ENCODE assay signal across 9 mouse cellular contexts in the genomic region with DNA sequence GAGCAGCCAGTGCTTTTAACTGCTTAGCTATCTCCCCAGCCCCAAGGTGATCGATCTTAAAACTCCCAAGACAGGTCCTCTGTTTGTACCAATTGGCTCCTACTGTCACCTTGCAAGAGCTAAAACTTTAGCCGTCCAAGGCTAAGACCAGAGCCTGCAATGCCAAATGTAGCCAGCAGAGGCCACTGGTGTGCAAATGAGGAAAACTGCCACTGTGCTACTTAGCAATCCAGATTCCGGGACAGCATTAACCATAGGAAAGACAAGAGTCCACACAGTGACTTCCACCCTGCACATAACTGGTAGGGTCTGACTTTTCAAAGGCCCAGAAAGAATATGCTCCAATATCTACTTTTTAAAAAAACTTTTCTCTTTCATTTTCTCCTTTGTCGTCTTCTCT. TPM values are rescaled to one million over a fixed set of nuclear protein-coding genes. Genes with fewer than 3 reads are reported as not detected.
DNase-seq lines count a peak whose midpoint lies in the region; ATAC-seq lines count a peak whose summit lies in the region.
"Had no signal": no experiment of that assay in that cellular context is flagged by ENCODE, and none has a peak within 500 bp of the region (broad histone marks: within the 10 kb centered on the region; RNA-seq: fewer than 3 reads in every experiment).

No protein-coding gene starts in this region.

- no peak overlapping the region for H3K9ac ChIP-seq in forebrain, embryonic 11.5 days (ENCODE audit: low read length)
- H3K9ac ChIP-seq in forebrain, embryonic 12.5 days: no peak overlapping the region
- H3K9ac ChIP-seq: limb, embryonic 13.5 days had no signal

- H3K4me3 ChIP-seq in forebrain, embryonic 11.5 days (ENCODE audit: low read depth, low read length): no peak overlapping the region
- H3K4me3 ChIP-seq in forebrain, embryonic 12.5 days (replicated peaks): no peak overlapping the region
- H3K4me3 ChIP-seq: limb, embryonic 13.5 days had no signal

- H3K9me3 ChIP-seq in forebrain, embryonic 11.5 days (ENCODE audit: control insufficient read depth, low read length): no peaks in the 10 kb centered on the region
- no peaks in the 10 kb centered on the region for H3K9me3 ChIP-seq in forebrain, embryonic 12.5 days
- H3K9me3 ChIP-seq: limb, embryonic 13.5 days had no signal

- ATAC-seq in forebrain, embryonic 11.5 days (replicated peaks; ENCODE audit: low FRiP score): 0 out of 2 replicates have a peak, but pooled peaks have one; percentile 24
- ATAC-seq in forebrain, embryonic 12.5 days (ENCODE audit: low FRiP score): no peak
- peak; percentile 99 for ATAC-seq in common myeloid progenitor, adult 5-6 weeks (replicated peaks; ENCODE audit: low read depth, poor library complexity, severe bottlenecking)
- ATAC-seq in megakaryocyte-erythroid progenitor cell, adult 5-6 weeks (replicated peaks; ENCODE audit: low FRiP score, low TSS enrichment, poor library complexity, severe bottlenecking): peak; percentile 91

- no peak overlapping the region for H3K4me2 ChIP-seq in forebrain, embryonic 11.5 days (ENCODE audit: low read depth, low read length, severe bottlenecking)
- H3K4me2 ChIP-seq in forebrain, embryonic 12.5 days: no peak overlapping the region
- H3K4me2 ChIP-seq: limb, embryonic 13.5 days had no signal

- peak; percentile 71 for DNase-seq in forebrain, embryonic 11.5 days (ENCODE audit: low spot score)
- DNase-seq in spleen, adult 12 weeks (ENCODE audit: low spot score): peak; percentile 33
- no peak for DNase-seq in spleen, postnatal 36 days (ENCODE audit: low spot score in 2 of 2)
- peak; percentile 57 for DNase-seq in kidney, adult 9 months
- DNase-seq in layer of hippocampus, postnatal 36 days: no peak

- H3K27me3 ChIP-seq in forebrain, embryonic 11.5 days (ENCODE audit: control insufficient read depth, insufficient read depth, low read length): no peaks in the 10 kb centered on the region
- H3K27me3 ChIP-seq in forebrain, embryonic 12.5 days: no peaks in the 10 kb centered on the region
- H3K27me3 ChIP-seq: limb, embryonic 13.5 days had no signal

- no peaks in the 10 kb centered on the region for H3K36me3 ChIP-seq in forebrain, embryonic 11.5 days (ENCODE audit: control insufficient read depth, insufficient read depth, low read length)
- no peaks in the 10 kb centered on the region for H3K36me3 ChIP-seq in forebrain, embryonic 12.5 days (replicated peaks)
- H3K36me3 ChIP-seq: limb, embryonic 13.5 days had no signal

- no peak overlapping the region for H3K27ac ChIP-seq in forebrain, embryonic 11.5 days (ENCODE audit: low read depth, low read length)
- H3K27ac ChIP-seq in forebrain, embryonic 12.5 days: no peak overlapping the region
- H3K27ac ChIP-seq: limb, embryonic 13.5 days had no signal

- H3K4me1 ChIP-seq in forebrain, embryonic 11.5 days (replicated peaks; ENCODE audit: control insufficient read depth, insufficient read depth, low read length): no peaks in the 10 kb centered on the region
- H3K4me1 ChIP-seq in forebrain, embryonic 12.5 days: no peaks in the 10 kb centered on the region
- H3K4me1 ChIP-seq: limb, embryonic 13.5 days had no signal

- 72% methylated on average over 4 of the region's 4 CpGs for WGBS in forebrain, embryonic 11.5 days
- WGBS in forebrain, embryonic 12.5 days: 62% methylated on average over 4 of the region's 4 CpGs

RNA-seq across cellular contexts. Expression of gene E2f7, which starts 17.4 kb away (rescaled TPM):
- polyA plus RNA-seq in forebrain, embryonic 11.5 days (2014; fragmentation: Nextera tagmentation; extraction: Ambion mirVana): 46.5 and 46.9 TPM in 2 replicates
- polyA plus RNA-seq in forebrain, embryonic 12.5 days (2016; fragmentation: Nextera tagmentation; extraction: Ambion mirVana): 37.6 and 38.0 TPM in 2 replicates
- 3.7 and 14.0 TPM in 2 replicates for total RNA-seq in common myeloid progenitor, adult 5-6 weeks (2017)
- 8.9 and 14.3 TPM in 2 replicates for total RNA-seq in megakaryocyte-erythroid progenitor cell, adult 5-6 weeks (2014; fragmentation: Nextera tagmentation)
- 1.9 and 9.0 TPM in 2 replicates for total RNA-seq in megakaryocyte-erythroid progenitor cell, adult 5-6 weeks (2017)
- total RNA-seq in layer of hippocampus, postnatal 36 days (2021): under 1 TPM; 0.38 to 0.90 TPM

Comparison
In these comparisons a context has a peak if more than half of its experiments do, and no peak if none do; other contexts are left out.
1. DNase-seq: peak in forebrain, embryonic 11.5 days (single experiment), spleen, adult 12 weeks (single experiment) and kidney, adult 9 months (single experiment); none in spleen, postnatal 36 days (0 of 2) and layer of hippocampus, postnatal 36 days (0 of 2).